Mouse (Mus musculus) embryonic facial prominence, embryonic 13.5 days (tissue): Measurements from ENCODE around the gene Haao. TPM values are rescaled to one million over a fixed set of nuclear protein-coding genes. Genes with fewer than 3 reads are reported as not detected.

Experiments
- ATAC-seq: fragments of 200-750 bp; cut with Nextera tagmentation; 2 replicates; pipeline ENCODE4 v1.8.0; 2017; ENCODE audit warnings: low read depth; ENCODE audit not compliant: insufficient number of reproducible peaks, insufficient read depth, low FRiP score, low TSS enrichment
- H3K27ac ChIP-seq: fragments of 300-500 bp; sonication (generic); 2 replicates; pipeline ENCODE4 v1.5.1; 2015; ENCODE audit warnings: moderate library complexity, mild to moderate bottlenecking, inconsistent platforms
- H3K27me3 ChIP-seq: fragments of 300-500 bp; sonication (generic); 2 replicates; pipeline ENCODE4 v1.6.1; 2015; ENCODE audit warnings: mild to moderate bottlenecking, inconsistent platforms
- H3K36me3 ChIP-seq: fragments of 300-500 bp; sonication (generic); 2 replicates; pipeline ENCODE4 v1.6.1; 2015; ENCODE audit warnings: mild to moderate bottlenecking, inconsistent platforms
- H3K4me1 ChIP-seq: fragments of 300-500 bp; sonication (generic); 2 replicates; pipeline ENCODE4 v1.6.1; 2015; ENCODE audit warnings: inconsistent platforms
- H3K4me2 ChIP-seq: fragments of 300-500 bp; sonication (generic); 2 replicates; pipeline ENCODE4 v1.6.1; 2015; ENCODE audit warnings: moderate library complexity, mild to moderate bottlenecking, inconsistent platforms
- H3K4me3 ChIP-seq: fragments of 300-500 bp; sonication (generic); 2 replicates; pipeline ENCODE4 v1.5.1; 2015; ENCODE audit warnings: mild to moderate bottlenecking, inconsistent platforms
- H3K9ac ChIP-seq: fragments of 300-500 bp; sonication (generic); 2 replicates; pipeline ENCODE4 v1.6.1; 2015; ENCODE audit warnings: mild to moderate bottlenecking, inconsistent platforms
- H3K9me3 ChIP-seq: fragments of 300-500 bp; sonication (generic); 2 replicates; pipeline ENCODE4 v1.6.1; 2016; ENCODE audit warnings: inconsistent platforms
- WGBS: fragments of 180-500 bp; shearing (Covaris S2); methylation state at CpG from one replicate; pipeline ENCODE4 v1.1.7; 2015; ENCODE audit warnings: mixed read lengths; 5-methylcytosine and 5-hydroxymethylcytosine counted together
- polyA plus RNA-seq: library from polyadenylated mRNA; unstranded; fragments of >200 nt; fragmentation: Nextera tagmentation; extraction: Ambion mirVana; gene quantifications from 2 replicates; pipeline ENCODE4 v1.2.1, GENCODE M21; 2015

Gene Haao
- 1.5 and 1.7 TPM in 2 replicates for polyA plus RNA-seq

GRCm38 (mm10) chr17:83847815-83848214 is at the start of gene Haao:
Gene Haao, minus strand, starts transcription at chr17:83847963.
- WGBS: 75% methylated on average over 3 of the region's 3 CpGs
- no peaks in the 10 kb centered on the region for H3K36me3 ChIP-seq
- H3K27me3 ChIP-seq: peaks cover 4% of the 10 kb centered on the region
- no peak within 1 kb of the TSS for H3K27ac ChIP-seq
- H3K4me1 ChIP-seq: peaks cover 12% of the 10 kb centered on the region; the same call in 1 of the 2 replicates
- no peak for ATAC-seq
- H3K9me3 ChIP-seq: no peaks in the 10 kb centered on the region
- H3K4me3 ChIP-seq: no peak within 1 kb of the TSS
- no peak within 1 kb of the TSS for H3K4me2 ChIP-seq
- H3K9ac ChIP-seq: no peak within 1 kb of the TSS

- ATAC-seq: no peak
- WGBS: 41% methylated on average over 8 of the region's 8 CpGs
- Histone ChIP-seq H3K4me2 (no peak overlapping the region), H3K27ac (peak overlapping the region; percentile 72), H3K4me1 (peaks cover 53% of the 10 kb centered on the region), H3K4me3 (no peak overlapping the region), H3K9ac (peak overlapping the region; percentile 44), H3K27me3 (0 out of 2 replicates have a peak, but pooled peaks cover 7% of the 10 kb centered on the region), H3K9me3 (no peaks in the 10 kb centered on the region), H3K36me3 (no peaks in the 10 kb centered on the region)
Measured at GRCm38 (mm10) chr17:83897361-83897799, 49.6 kb upstream of the Haao start.

- Histone ChIP-seq H3K27me3 (0 out of 2 replicates have a peak, but pooled peaks cover 7% of the 10 kb centered on the region), H3K4me1 (peaks cover 48% of the 10 kb centered on the region), H3K27ac (peak overlapping the region; percentile 72), H3K9ac (no peak overlapping the region), H3K36me3 (no peaks in the 10 kb centered on the region), H3K9me3 (no peaks in the 10 kb centered on the region), H3K4me3 (no peak overlapping the region), H3K4me2 (no peak overlapping the region)
- 18% methylated on average over 10 of the region's 10 CpGs for WGBS
- ATAC-seq: no peak
Measured at GRCm38 (mm10) chr17:83896723-83897122, 49.0 kb upstream of the Haao start.

GRCm38 (mm10) chr17:83895321-83895770 is 47.6 kb upstream of the Haao start:
- H3K4me3 ChIP-seq: no peak overlapping the region
- H3K4me2 ChIP-seq: no peak overlapping the region
- no peak overlapping the region for H3K9ac ChIP-seq
- ATAC-seq: no peak; the same call in 1 of the 2 replicates
- H3K27me3 ChIP-seq: no peaks in the 10 kb centered on the region
- no peaks in the 10 kb centered on the region for H3K9me3 ChIP-seq
- peaks cover 56% of the 10 kb centered on the region for H3K4me1 ChIP-seq
- no peaks in the 10 kb centered on the region for H3K36me3 ChIP-seq
- peak overlapping the region; percentile 78 for H3K27ac ChIP-seq
- 25% methylated on average over 8 of the region's 8 CpGs for WGBS

- Histone ChIP-seq H3K9ac (no peak overlapping the region), H3K4me3 (no peak overlapping the region), H3K4me1 (peaks cover 56% of the 10 kb centered on the region), H3K27ac (no peak overlapping the region), H3K4me2 (no peak overlapping the region), H3K9me3 (no peaks in the 10 kb centered on the region), H3K27me3 (no peaks in the 10 kb centered on the region), H3K36me3 (no peaks in the 10 kb centered on the region)
- WGBS: 90% methylated on average over 4 of the region's 4 CpGs
- ATAC-seq: no peak
Measured at GRCm38 (mm10) chr17:83893134-83893533, 45.4 kb upstream of the Haao start.

GRCm38 (mm10) chr17:83891864-83892263 is 44.1 kb upstream of the Haao start:
- Histone ChIP-seq H3K27ac (no peak overlapping the region), H3K4me1 (peaks cover 43% of the 10 kb centered on the region), H3K27me3 (no peaks in the 10 kb centered on the region), H3K36me3 (no peaks in the 10 kb centered on the region), H3K4me2 (no peak overlapping the region), H3K9me3 (no peaks in the 10 kb centered on the region), H3K4me3 (no peak overlapping the region), H3K9ac (no peak overlapping the region)
- no peak for ATAC-seq
- 56% methylated on average over 9 of the region's 9 CpGs for WGBS

- ATAC-seq: no peak
- no peak overlapping the region for H3K9ac ChIP-seq
- H3K4me3 ChIP-seq: no peak overlapping the region
- 74% methylated on average over 5 of the region's 5 CpGs for WGBS
- H3K36me3 ChIP-seq: no peaks in the 10 kb centered on the region
- peaks cover 35% of the 10 kb centered on the region for H3K4me1 ChIP-seq
- H3K4me2 ChIP-seq: no peak overlapping the region
- no peaks in the 10 kb centered on the region for H3K27me3 ChIP-seq
- H3K9me3 ChIP-seq: no peaks in the 10 kb centered on the region
- peak overlapping the region; percentile 92 for H3K27ac ChIP-seq
Measured at GRCm38 (mm10) chr17:83890373-83890696, 42.6 kb upstream of the Haao start.

- no peaks in the 10 kb centered on the region for H3K36me3 ChIP-seq
- H3K4me3 ChIP-seq: no peak overlapping the region
- WGBS: 47% methylated on average over 13 of the region's 13 CpGs
- H3K27me3 ChIP-seq: no peaks in the 10 kb centered on the region
- no peak for ATAC-seq
- peaks cover 31% of the 10 kb centered on the region for H3K4me1 ChIP-seq
- no peak overlapping the region; the same call in 1 of the 2 replicates for H3K9ac ChIP-seq
- peak overlapping the region; percentile 92 for H3K27ac ChIP-seq
- H3K4me2 ChIP-seq: no peak overlapping the region
- H3K9me3 ChIP-seq: no peaks in the 10 kb centered on the region
Measured at GRCm38 (mm10) chr17:83889691-83890372, 42.1 kb upstream of the Haao start.

GRCm38 (mm10) chr17:83889329-83889690 is 41.5 kb upstream of the Haao start:
- no peaks in the 10 kb centered on the region for H3K27me3 ChIP-seq
- H3K4me2 ChIP-seq: no peak overlapping the region
- 92% methylated on average over 5 of the region's 5 CpGs for WGBS
- ATAC-seq: no peak
- H3K27ac ChIP-seq: peak overlapping the region; percentile 92
- no peak overlapping the region for H3K4me3 ChIP-seq
- H3K9me3 ChIP-seq: no peaks in the 10 kb centered on the region
- H3K9ac ChIP-seq: no peak overlapping the region; the same call in 1 of the 2 replicates
- peaks cover 31% of the 10 kb centered on the region for H3K4me1 ChIP-seq
- H3K36me3 ChIP-seq: no peaks in the 10 kb centered on the region

GRCm38 (mm10) chr17:83887241-83887640 is 39.5 kb upstream of the Haao start:
- Histone ChIP-seq H3K27me3 (no peaks in the 10 kb centered on the region), H3K36me3 (no peaks in the 10 kb centered on the region), H3K9me3 (no peaks in the 10 kb centered on the region), H3K27ac (no peak overlapping the region), H3K4me3 (no peak overlapping the region), H3K4me2 (no peak overlapping the region), H3K9ac (no peak overlapping the region), H3K4me1 (peaks cover 31% of the 10 kb centered on the region)
- ATAC-seq: no peak
- 85% methylated on average over 5 of the region's 5 CpGs for WGBS

- H3K4me1 ChIP-seq: peaks cover 26% of the 10 kb centered on the region
- H3K27me3 ChIP-seq: no peaks in the 10 kb centered on the region
- H3K9ac ChIP-seq: no peak overlapping the region
- no peak overlapping the region for H3K4me3 ChIP-seq
- H3K9me3 ChIP-seq: no peaks in the 10 kb centered on the region
- 76% methylated on average over 3 of the region's 3 CpGs for WGBS
- H3K27ac ChIP-seq: no peak overlapping the region
- H3K4me2 ChIP-seq: no peak overlapping the region
- no peak for ATAC-seq
- no peaks in the 10 kb centered on the region for H3K36me3 ChIP-seq
Measured at GRCm38 (mm10) chr17:83886395-83886794, 38.6 kb upstream of the Haao start.

- WGBS: 69% methylated on average over 5 of the region's 5 CpGs
- H3K27ac ChIP-seq: 0 out of 2 replicates have a peak overlapping the region, but pooled peaks have one; percentile 0
Measured at GRCm38 (mm10) chr17:83885750-83886149, 38.0 kb upstream of the Haao start.

More at GRCm38 (mm10) chr17:83885750-83886149, 38.0 kb upstream of the Haao start:
- H3K36me3 ChIP-seq: no peaks in the 10 kb centered on the region
- H3K4me2 ChIP-seq: no peak overlapping the region
- H3K4me1 ChIP-seq: peaks cover 21% of the 10 kb centered on the region
- H3K27me3 ChIP-seq: no peaks in the 10 kb centered on the region
- H3K9me3 ChIP-seq: no peaks in the 10 kb centered on the region
- ATAC-seq: no peak
- no peak overlapping the region for H3K4me3 ChIP-seq
- H3K9ac ChIP-seq: no peak overlapping the region
